Mouse (Mus musculus) kidney, postnatal 14 days (tissue): Measurements from ENCODE around the gene Bak1.

ENCODE experiments used
- DNase-seq: peaks from one replicate; pipeline ENCODE4 v3.0.0; 2022; ENCODE audit warnings: mixed read lengths

Gene Bak1

GRCm38 (mm10) chr17:26975415-26975814, 53.4 kb downstream of the Bak1 start:
- no peak for DNase-seq

DNA sequence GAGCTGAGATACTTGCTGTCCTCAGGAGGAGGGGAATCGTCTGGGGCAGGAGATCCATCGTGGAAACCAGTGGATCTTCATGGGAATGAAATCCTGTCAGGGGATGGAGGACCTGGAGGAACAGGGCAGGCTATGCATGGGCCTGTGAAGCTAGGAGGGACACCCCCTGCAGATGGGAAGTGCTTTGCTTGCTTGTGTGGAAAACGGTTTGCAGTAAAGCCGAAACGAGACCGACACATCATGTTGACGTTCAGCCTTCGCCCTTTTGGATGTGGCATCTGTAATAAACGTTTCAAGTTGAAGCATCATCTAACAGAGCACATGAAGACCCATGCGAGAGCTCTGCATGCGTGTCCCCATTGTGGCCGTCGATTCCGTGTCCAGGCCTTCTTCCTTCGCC, 54.3 kb downstream of the Bak1 start:
- no peak for DNase-seq

- peak; percentile 97 for DNase-seq
These were observed 55.9 kb downstream of the Bak1 start, which contains the start of gene Zbtb9 for GRCm38 (mm10) chr17:26972703-26973574. TSS of gene Zbtb9 (plus strand) at chr17:26973167.

- no peak for DNase-seq
These were observed 56.7 kb downstream of the Bak1 start for GRCm38 (mm10) chr17:26972107-26972506.

- DNase-seq = no peak
These were observed 57.4 kb downstream of the Bak1 start for GRCm38 (mm10) chr17:26971247-26971905.

- DNase-seq = no peak
These were observed 58.6 kb downstream of the Bak1 start for GRCm38 (mm10) chr17:26970221-26970620.
